Mouse (Mus musculus) neutrophil, adult 5-6 weeks (primary cell): ENCODE measurements around the gene Nipal4. TPM values are rescaled to one million over a fixed set of nuclear protein-coding genes. Genes with fewer than 3 reads are reported as not detected.
A peak's percentile ranks its signal among the peaks of the same experiment; 100 is the strongest.
"Not testable (repeated sequence)": the region's sequence is repeated elsewhere in the genome, so short reads cannot be mapped to it uniquely, and the experiment has no call there.

ENCODE experiments used
- ATAC-seq: fragments of 151-379, 151-347 bp; 2 replicates; pipeline ENCODE4 v1.8.0; 2017; ENCODE audit warnings: mild to moderate bottlenecking, moderate TSS enrichment; ENCODE audit not compliant: insufficient number of reproducible peaks, poor library complexity, low FRiP score, severe bottlenecking; ENCODE audit errors: extremely low read depth
- total RNA-seq: library from RNA; stranded (forward); fragments of 200-1000 nt; gene quantifications from 2 replicates; pipeline ENCODE4 v1.2.3, GENCODE M21; 2017

Gene Nipal4
- 0.12 TPM in 1 of 2 replicates, not detected in the other for total RNA-seq

- no peak for ATAC-seq
Measured at GRCm38 (mm10) chr11:46165866-46166585, at the start of gene Nipal4. Gene Nipal4 (minus strand): TSS chr11:46166508.

GRCm38 (mm10) chr11:46215354-46215753, 49.0 kb upstream of the Nipal4 start:
- ATAC-seq = peak; percentile 52; the same call in 1 of the 2 replicates

GRCm38 (mm10) chr11:46214368-46215230, 48.3 kb upstream of the Nipal4 start:
- ATAC-seq = no peak

- ATAC-seq = no peak
Measured at GRCm38 (mm10) chr11:46213844-46214243, 47.5 kb upstream of the Nipal4 start.

- no peak for ATAC-seq
Measured at GRCm38 (mm10) chr11:46211858-46212257, 45.5 kb upstream of the Nipal4 start.

GRCm38 (mm10) chr11:46209884-46210283, 43.6 kb upstream of the Nipal4 start:
- ATAC-seq = no peak

- ATAC-seq = no peak
Measured at GRCm38 (mm10) chr11:46205639-46206409, 39.5 kb upstream of the Nipal4 start.

- no peak for ATAC-seq
Measured at GRCm38 (mm10) chr11:46204841-46205240, 38.5 kb upstream of the Nipal4 start.

- ATAC-seq = no peak
Measured at GRCm38 (mm10) chr11:46202547-46202887, 36.2 kb upstream of the Nipal4 start.

GRCm38 (mm10) chr11:46201636-46202546, 35.6 kb upstream of the Nipal4 start:
- ATAC-seq = no peak

- ATAC-seq = no peak
Measured at GRCm38 (mm10) chr11:46200664-46201063, 34.4 kb upstream of the Nipal4 start.

- no peak for ATAC-seq
Measured at GRCm38 (mm10) chr11:46194175-46194574, 27.9 kb upstream of the Nipal4 start.

- ATAC-seq = no peak
Measured at GRCm38 (mm10) chr11:46188283-46188682, 22.0 kb upstream of the Nipal4 start.

- ATAC-seq = no peak
Measured at GRCm38 (mm10) chr11:46185486-46185885, 19.2 kb upstream of the Nipal4 start.

- ATAC-seq = no peak
Measured at GRCm38 (mm10) chr11:46184946-46185345, 18.6 kb upstream of the Nipal4 start.

GRCm38 (mm10) chr11:46182031-46182430, 15.7 kb upstream of the Nipal4 start:
- ATAC-seq = not testable (repeated sequence)

- no peak for ATAC-seq
Measured at GRCm38 (mm10) chr11:46177246-46178043, 11.1 kb upstream of the Nipal4 start.

- no peak for ATAC-seq
Measured at GRCm38 (mm10) chr11:46176155-46176554, 9.8 kb upstream of the Nipal4 start.
